Mouse (Mus musculus) hindbrain, postnatal 0 days (tissue): ENCODE measurements at regions not wholly inside any gene's neighbourhood (a gene's known extent, or its start where the extent isn't known, plus 50 kb on each side); places are given as distances from the start of the nearest gene placed in this dataset.

Source experiments
- ATAC-seq: fragments of 200-750 bp; cut with Nextera tagmentation; 2 replicates; pipeline ENCODE4 v1.8.0; 2017; ENCODE audit warnings: mild to moderate bottlenecking, moderate TSS enrichment, moderate library complexity
- DNase-seq: peaks from one replicate; pipeline ENCODE4 v3.0.0-alpha.2; 2015; ENCODE audit warnings: low spot score
- H3K27ac ChIP-seq: fragments of 300-500 bp; sonication (generic); 2 replicates; pipeline ENCODE4 v1.5.1; 2014; ENCODE audit warnings: mild to moderate bottlenecking
- H3K27me3 ChIP-seq: fragments of 300-500 bp; sonication (generic); 2 replicates; pipeline ENCODE4 v1.6.1; 2014; ENCODE audit warnings: low read length, mixed read lengths; ENCODE audit not compliant: insufficient read depth
- H3K36me3 ChIP-seq: fragments of 300-500 bp; sonication (generic); 2 replicates; pipeline ENCODE4 v1.6.1; 2014; ENCODE audit warnings: low read length, mixed read lengths; ENCODE audit not compliant: insufficient read depth
- H3K4me1 ChIP-seq: fragments of 300-500 bp; sonication (generic); 2 replicates; pipeline ENCODE4 v1.6.1; 2014; ENCODE audit warnings: antibody characterized with exemption, low read length, mixed read lengths; ENCODE audit not compliant: insufficient read depth
- H3K4me2 ChIP-seq: fragments of 300-500 bp; sonication (generic); 2 replicates; pipeline ENCODE4 v1.6.1; 2014; ENCODE audit warnings: low read depth, mild to moderate bottlenecking, low read length, moderate library complexity, mixed read lengths
- H3K4me3 ChIP-seq: fragments of 300-500 bp; sonication (generic); 2 replicates; pipeline ENCODE4 v1.5.1; 2014; ENCODE audit warnings: low read length
- H3K9ac ChIP-seq: fragments of 300-500 bp; sonication (generic); replicated peaks from 2 replicates; pipeline ENCODE4 v1.6.1; 2014; ENCODE audit warnings: mild to moderate bottlenecking, low read length, moderate library complexity, mixed read lengths
- H3K9me3 ChIP-seq: fragments of 300-500 bp; sonication (generic); 2 replicates; pipeline ENCODE4 v1.6.1; 2016; ENCODE audit warnings: low read length, mixed read lengths
- CTCF ChIP-seq: IDR thresholded peaks from 2 replicates; pipeline ENCODE4 v1.5.1; 2016; ENCODE audit warnings: antibody characterized with exemption, control low read depth, low read depth
- WGBS: fragments of 180-500 bp; shearing (Covaris S2); extraction: QIAGEN DNeasy Blood & Tissue Kit; methylation state at CpG from one replicate; pipeline ENCODE4 v1.1.7; 2014; 5-methylcytosine and 5-hydroxymethylcytosine counted together

DNA sequence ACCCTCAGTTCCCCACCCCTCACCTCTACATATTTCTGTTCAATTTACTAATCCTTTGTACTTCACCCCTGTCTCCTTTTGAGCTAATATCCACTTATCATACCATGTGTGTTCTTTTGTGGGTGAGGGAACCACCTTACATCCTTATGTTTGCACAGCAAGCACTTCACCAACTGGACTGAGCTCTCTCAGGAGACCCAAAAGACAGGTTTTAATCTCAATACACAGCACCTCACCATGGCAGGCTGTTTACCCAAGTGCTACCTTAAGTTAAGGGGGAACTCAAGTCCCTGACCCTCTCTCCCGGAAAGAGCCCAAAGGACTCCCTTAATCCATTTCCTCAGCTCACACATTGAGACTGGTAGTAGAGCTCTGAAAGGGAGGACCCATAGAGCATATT, 62.3 kb upstream of the Agr3 start:
- 93% methylated on average over 1 of the region's 1 CpGs for WGBS
- no peaks in the 10 kb centered on the region for H3K9me3 ChIP-seq
- no peak overlapping the region for H3K9ac ChIP-seq
- no peaks in the 10 kb centered on the region for H3K4me1 ChIP-seq
- DNase-seq (no peak), ATAC-seq (no peak)
- no peaks in the 10 kb centered on the region for H3K27me3 ChIP-seq
- no peak overlapping the region for H3K4me3 ChIP-seq
- no peak overlapping the region for H3K4me2 ChIP-seq
- H3K36me3 ChIP-seq = no peaks in the 10 kb centered on the region
- TF ChIP-seq CTCF = no peak
- no peak overlapping the region for H3K27ac ChIP-seq

DNA sequence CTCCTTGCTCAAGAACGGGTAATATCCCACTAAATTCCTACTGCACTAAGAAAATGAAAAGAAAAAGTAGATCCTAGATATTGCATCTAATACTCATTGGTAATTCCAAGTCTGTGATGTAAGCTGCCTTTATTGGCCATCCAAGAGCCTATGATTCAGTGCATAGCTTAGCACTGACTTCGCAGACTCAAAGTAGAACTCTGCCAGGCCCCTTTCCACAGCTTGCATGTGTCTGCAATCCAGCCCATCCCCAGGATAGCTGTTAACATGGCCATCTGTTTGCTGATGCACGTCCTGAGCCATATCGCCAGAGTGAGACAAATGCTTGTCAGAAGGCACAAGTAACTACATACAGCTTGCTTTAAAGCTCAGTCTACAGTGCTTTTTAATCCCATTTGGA, 72.3 kb upstream of the Agr3 start:
- no peak for TF ChIP-seq CTCF
- ATAC-seq (no peak), DNase-seq (peak; percentile 36)
- Histone ChIP-seq H3K4me1 (no peaks in the 10 kb centered on the region), H3K27me3 (no peaks in the 10 kb centered on the region), H3K9ac (no peak overlapping the region), H3K4me3 (no peak overlapping the region), H3K36me3 (no peaks in the 10 kb centered on the region), H3K4me2 (no peak overlapping the region), H3K9me3 (no peaks in the 10 kb centered on the region), H3K27ac (no peak overlapping the region)
- 63% methylated on average over 4 of the region's 4 CpGs for WGBS

DNA sequence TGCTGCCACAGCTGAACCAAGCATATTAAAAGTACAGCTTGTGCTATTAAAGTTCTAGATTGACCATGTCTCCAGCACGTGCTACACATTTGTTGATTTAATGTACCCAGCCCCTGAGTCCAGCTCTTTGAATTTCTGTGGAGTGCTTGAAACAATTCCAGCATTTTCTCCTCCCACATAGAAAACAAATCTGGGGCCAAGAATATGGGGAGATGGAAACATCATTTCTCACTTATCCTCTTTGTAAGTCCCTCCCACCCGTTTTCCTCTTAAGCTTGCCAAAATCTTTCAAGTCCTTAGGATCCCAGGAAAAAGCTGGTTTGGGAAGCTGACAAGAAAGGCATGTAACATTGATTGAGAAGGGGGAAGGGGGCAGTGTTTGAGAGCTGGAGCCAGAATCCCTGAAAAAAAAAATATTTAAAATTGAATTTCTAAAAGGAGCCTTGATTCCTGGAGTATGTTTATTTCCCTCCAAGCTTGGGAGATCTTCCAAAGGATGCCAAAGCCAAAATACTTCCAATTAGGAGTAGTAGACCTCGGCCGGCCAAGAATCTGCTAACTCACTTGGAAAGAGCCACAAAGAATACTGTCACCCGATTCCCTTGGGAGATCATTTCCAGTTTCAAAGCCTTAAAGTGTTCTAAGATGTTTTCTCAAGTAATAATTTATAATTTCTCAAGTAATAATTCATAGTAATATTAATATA, 78.4 kb upstream of the Agr3 start:
- H3K27ac ChIP-seq = no peak overlapping the region
- DNase-seq (peak; percentile 74), ATAC-seq (peak; percentile 55)
- no peak overlapping the region for H3K4me3 ChIP-seq
- no peaks in the 10 kb centered on the region for H3K9me3 ChIP-seq
- WGBS = 42% methylated on average over 5 of the region's 5 CpGs
- no peaks in the 10 kb centered on the region for H3K36me3 ChIP-seq
- no peaks in the 10 kb centered on the region for H3K4me1 ChIP-seq
- H3K27me3 ChIP-seq = no peaks in the 10 kb centered on the region
- no peak for TF ChIP-seq CTCF
- H3K9ac ChIP-seq = no peak overlapping the region
- no peak overlapping the region for H3K4me2 ChIP-seq

DNA sequence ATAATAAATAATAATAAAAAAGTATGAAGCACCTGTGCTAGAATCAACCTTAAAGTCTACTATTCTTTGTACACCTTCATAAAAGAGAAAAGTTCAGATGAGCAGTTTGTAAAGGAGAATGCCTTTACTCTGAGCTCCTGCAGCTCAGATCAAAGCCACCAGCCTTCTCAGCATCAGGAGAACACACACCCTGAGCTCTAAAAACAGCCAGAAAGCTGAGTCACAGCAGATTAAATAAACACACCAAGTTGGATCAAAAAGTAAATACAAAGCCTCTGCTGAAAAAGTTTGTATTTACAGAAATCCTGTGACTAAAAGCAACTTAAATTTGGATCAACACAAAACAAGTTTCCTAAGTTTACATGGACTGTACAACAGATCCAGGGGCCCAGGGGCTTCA, 88.5 kb upstream of the Agr3 start:
- ATAC-seq (no peak), DNase-seq (no peak)
- H3K27ac ChIP-seq = no peak overlapping the region
- no peak overlapping the region for H3K4me2 ChIP-seq
- H3K36me3 ChIP-seq = no peaks in the 10 kb centered on the region
- no peak overlapping the region for H3K9ac ChIP-seq
- no peaks in the 10 kb centered on the region for H3K27me3 ChIP-seq
- no peaks in the 10 kb centered on the region for H3K9me3 ChIP-seq
- no peaks in the 10 kb centered on the region for H3K4me1 ChIP-seq
- TF ChIP-seq CTCF = no peak
- H3K4me3 ChIP-seq = no peak overlapping the region

DNA sequence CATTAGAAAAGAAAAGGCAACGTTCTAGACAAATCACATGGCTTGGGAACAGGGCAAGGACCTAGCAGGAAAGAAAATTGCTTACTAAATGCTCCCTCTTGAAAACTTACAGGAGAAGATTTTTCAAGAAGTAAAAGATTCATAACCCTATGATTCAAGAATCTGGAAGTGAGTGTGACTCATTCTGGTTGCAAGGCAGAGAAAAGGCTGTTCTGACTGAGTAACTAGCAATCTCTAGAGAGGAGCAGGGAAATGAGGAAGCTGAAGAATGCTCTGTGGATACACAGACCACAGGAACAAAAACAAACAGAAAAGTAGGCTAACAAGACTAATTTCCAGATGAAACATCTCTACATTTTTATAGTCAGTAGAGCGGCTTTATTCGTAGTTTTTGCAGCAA, 92.1 kb upstream of the Agr3 start:
- no peak for TF ChIP-seq CTCF
- Histone ChIP-seq H3K4me1 (no peaks in the 10 kb centered on the region), H3K27ac (no peak overlapping the region), H3K36me3 (no peaks in the 10 kb centered on the region), H3K9me3 (no peaks in the 10 kb centered on the region), H3K9ac (no peak overlapping the region), H3K4me2 (no peak overlapping the region), H3K27me3 (no peaks in the 10 kb centered on the region), H3K4me3 (no peak overlapping the region)
- ATAC-seq (no peak), DNase-seq (no peak)
- WGBS = 74% methylated on average over 3 of the region's 3 CpGs

DNA sequence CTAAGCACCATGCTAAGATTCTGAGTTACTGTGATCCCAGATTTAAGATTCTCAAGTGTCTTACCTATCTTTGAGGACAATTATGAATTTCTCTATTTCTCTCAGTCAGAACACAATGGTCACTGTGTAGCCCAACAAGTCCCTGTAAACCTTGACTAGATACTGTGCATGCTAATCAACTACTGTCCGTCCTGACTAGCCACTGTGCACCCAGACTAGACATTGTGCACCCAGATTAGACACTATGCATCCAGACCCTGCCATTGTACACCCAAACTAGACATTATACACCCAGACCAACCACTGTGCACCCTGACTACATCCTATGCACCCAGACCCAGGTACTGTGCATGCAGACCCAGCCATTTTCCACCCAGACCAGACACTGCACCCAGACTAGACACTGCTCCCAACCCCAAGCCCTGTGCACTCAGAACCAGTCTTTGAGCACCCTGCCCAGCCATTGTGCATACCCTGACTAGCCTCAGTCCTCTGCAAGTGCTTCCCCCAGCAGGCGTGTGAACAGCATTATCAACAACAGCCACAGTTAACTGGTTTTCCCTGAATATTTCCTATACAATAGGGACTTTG, 93.4 kb upstream of the Agr3 start:
- DNase-seq = no peak
- H3K9me3 ChIP-seq = no peaks in the 10 kb centered on the region
- no peak overlapping the region for H3K9ac ChIP-seq
- no peaks in the 10 kb centered on the region for H3K27me3 ChIP-seq
- ATAC-seq = peak; percentile 32; the same call in 1 of the 2 replicates
- 89% methylated on average over 2 of the region's 2 CpGs for WGBS
- no peak overlapping the region for H3K27ac ChIP-seq
- no peaks in the 10 kb centered on the region for H3K4me1 ChIP-seq
- no peak for TF ChIP-seq CTCF
- no peak overlapping the region for H3K4me3 ChIP-seq
- no peaks in the 10 kb centered on the region for H3K36me3 ChIP-seq
- H3K4me2 ChIP-seq = no peak overlapping the region

DNA sequence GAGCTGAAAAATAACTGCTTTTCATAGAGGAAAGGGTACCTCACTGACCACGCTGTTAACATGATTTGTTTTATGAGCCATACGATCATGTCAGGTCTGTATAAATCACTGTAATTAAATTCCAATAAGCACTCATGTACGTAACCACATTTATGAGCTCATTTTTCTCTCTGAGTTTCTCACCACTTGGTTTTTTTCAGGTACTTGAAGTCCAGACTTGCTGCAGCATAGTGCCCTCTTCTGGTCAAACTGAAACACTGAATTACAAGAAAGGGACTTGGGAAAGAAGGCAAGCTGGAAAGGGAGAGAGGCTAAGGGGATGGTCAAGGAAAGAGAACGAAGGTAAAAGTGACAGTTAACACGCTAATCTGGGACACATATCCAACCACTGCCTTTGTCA, 94.2 kb upstream of the Agr3 start:
- peak; percentile 59 for ATAC-seq
- no peaks in the 10 kb centered on the region for H3K27me3 ChIP-seq
- no peak overlapping the region for H3K27ac ChIP-seq
- DNase-seq = peak; percentile 85
- TF ChIP-seq CTCF = peak; percentile 91
- no peak overlapping the region for H3K4me3 ChIP-seq
- H3K9ac ChIP-seq = no peak overlapping the region
- no peaks in the 10 kb centered on the region for H3K9me3 ChIP-seq
- H3K36me3 ChIP-seq = no peaks in the 10 kb centered on the region
- H3K4me1 ChIP-seq = no peaks in the 10 kb centered on the region
- 17% methylated on average over 5 of the region's 5 CpGs for WGBS
- H3K4me2 ChIP-seq = no peak overlapping the region
